Mouse (Mus musculus) intestine, postnatal 0 days (tissue): ENCODE results near the gene Tex36. TPM values are rescaled to one million over a fixed set of nuclear protein-coding genes. Genes with fewer than 3 reads are reported as not detected.

Experiments
- ATAC-seq: fragments of 200-750 bp; cut with Nextera tagmentation; 2 replicates; pipeline ENCODE4 v1.8.0; 2017; ENCODE audit warnings: mild to moderate bottlenecking, moderate TSS enrichment, moderate library complexity
- H3K27ac ChIP-seq: fragments of 300-500 bp; sonication (generic); 2 replicates; pipeline ENCODE4 v1.5.1; 2014; ENCODE audit warnings: mild to moderate bottlenecking, low read depth, low read length, moderate library complexity
- H3K27me3 ChIP-seq: fragments of 300-500 bp; sonication (generic); replicated peaks from 2 replicates; pipeline ENCODE4 v1.6.1; 2014; ENCODE audit warnings: low read length, mixed read lengths; ENCODE audit not compliant: control insufficient read depth, insufficient read depth
- H3K36me3 ChIP-seq: fragments of 300-500 bp; sonication (generic); 2 replicates; pipeline ENCODE4 v1.6.1; 2014; ENCODE audit warnings: mild to moderate bottlenecking, moderate library complexity; ENCODE audit not compliant: control insufficient read depth, insufficient read depth
- H3K4me1 ChIP-seq: fragments of 300-500 bp; sonication (generic); replicated peaks from 2 replicates; pipeline ENCODE4 v1.6.1; 2014; ENCODE audit warnings: antibody characterized with exemption, low read length, mixed read lengths; ENCODE audit not compliant: control insufficient read depth, insufficient read depth
- H3K4me2 ChIP-seq: fragments of 300-500 bp; sonication (generic); replicated peaks from 2 replicates; pipeline ENCODE4 v1.6.1; 2014; ENCODE audit warnings: low read depth, mild to moderate bottlenecking, moderate library complexity
- H3K4me3 ChIP-seq: fragments of 300-500 bp; sonication (generic); 2 replicates; pipeline ENCODE4 v1.5.1; 2014; ENCODE audit warnings: low read depth, low read length
- H3K9ac ChIP-seq: fragments of 300-500 bp; sonication (generic); 2 replicates; pipeline ENCODE4 v1.6.1; 2014; ENCODE audit warnings: mild to moderate bottlenecking, low read depth, low read length
- H3K9me3 ChIP-seq: fragments of 300-500 bp; sonication (generic); 2 replicates; pipeline ENCODE4 v1.6.1; 2016; ENCODE audit warnings: mixed run types; ENCODE audit not compliant: control insufficient read depth
- CTCF ChIP-seq: sonication (generic); IDR thresholded peaks from 2 replicates; pipeline ENCODE4 v1.5.1; 2016; ENCODE audit warnings: low read depth, mild to moderate bottlenecking, control low read depth, antibody characterized with exemption, moderate library complexity
- WGBS: fragments of 180-500 bp; shearing (Covaris S2); extraction: QIAGEN DNeasy Blood & Tissue Kit; methylation state at CpG from one replicate; pipeline ENCODE4 v1.1.7; 2014; 5-methylcytosine and 5-hydroxymethylcytosine counted together
- polyA plus RNA-seq: library from polyadenylated mRNA; unstranded; fragments of >200 nt; fragmentation: Nextera tagmentation; extraction: Ambion mirVana; gene quantifications from 2 replicates; pipeline ENCODE4 v1.2.1, GENCODE M21; 2015

Gene Tex36
- polyA plus RNA-seq, result not detected in 2 replicates

- Histone ChIP-seq H3K27me3 (no peaks in the 10 kb centered on the region), H3K9ac (no peak within 1 kb of the TSS), H3K36me3 (no peaks in the 10 kb centered on the region), H3K4me2 (no peak within 1 kb of the TSS), H3K9me3 (no peaks in the 10 kb centered on the region), H3K4me1 (no peaks in the 10 kb centered on the region), H3K27ac (no peak within 1 kb of the TSS), H3K4me3 (no peak within 1 kb of the TSS)
- 48% methylated on average over 2 of the region's 2 CpGs for WGBS
- TF ChIP-seq CTCF, result no peak
- no peak for ATAC-seq
These were observed at the start of gene Tex36 for GRCm38 (mm10) chr7:133602058-133602457. Gene Tex36 (minus strand): TSS chr7:133602158.

- no peak overlapping the region for H3K4me2 ChIP-seq
- H3K36me3 ChIP-seq, result peaks cover 76% of the 10 kb centered on the region
- H3K9ac ChIP-seq, result no peak overlapping the region
- no peak overlapping the region for H3K27ac ChIP-seq
- no peak for TF ChIP-seq CTCF
- no peaks in the 10 kb centered on the region for H3K27me3 ChIP-seq
- ATAC-seq, result no peak
- H3K9me3 ChIP-seq, result no peaks in the 10 kb centered on the region
- 96% methylated on average over 6 of the region's 6 CpGs for WGBS
- H3K4me1 ChIP-seq, result no peaks in the 10 kb centered on the region
- no peak overlapping the region for H3K4me3 ChIP-seq
These were observed 43.8 kb upstream of the Tex36 start for GRCm38 (mm10) chr7:133645716-133646115.

- Histone ChIP-seq H3K9me3 (no peaks in the 10 kb centered on the region), H3K9ac (no peak overlapping the region; the same call in 1 of the 2 replicates), H3K27me3 (no peaks in the 10 kb centered on the region), H3K27ac (no peak overlapping the region), H3K36me3 (peaks cover 30% of the 10 kb centered on the region), H3K4me1 (peaks cover 6% of the 10 kb centered on the region; the same call in 1 of the 2 replicates), H3K4me2 (peak overlapping the region; percentile 82), H3K4me3 (peak overlapping the region; percentile 97; the same call in 1 of the 2 replicates)
- no peak for ATAC-seq
- TF ChIP-seq CTCF, result no peak
- WGBS, result 90% methylated on average over 13 of the region's 13 CpGs
These were observed 36.9 kb upstream of the Tex36 start for GRCm38 (mm10) chr7:133638821-133639220.

- WGBS, result 5% methylated on average over 13 of the region's 13 CpGs
- Histone ChIP-seq H3K4me3 (peak overlapping the region; percentile 97), H3K9ac (peak overlapping the region; percentile 93), H3K4me1 (peaks cover 6% of the 10 kb centered on the region; the same call in 1 of the 2 replicates), H3K9me3 (no peaks in the 10 kb centered on the region), H3K36me3 (peaks cover 25% of the 10 kb centered on the region), H3K4me2 (peak overlapping the region; percentile 82), H3K27ac (peak overlapping the region; percentile 94; the same call in 1 of the 2 replicates), H3K27me3 (no peaks in the 10 kb centered on the region)
- ATAC-seq, result no peak
- no peak for TF ChIP-seq CTCF
These were observed 36.3 kb upstream of the Tex36 start for GRCm38 (mm10) chr7:133638306-133638705.

GRCm38 (mm10) chr7:133637361-133638305 lies 35.7 kb upstream of the Tex36 start, which contains the start of gene Edrf1:
Gene Edrf1 (plus strand): TSS chr7:133637543.
- Histone ChIP-seq H3K9me3 (no peaks in the 10 kb centered on the region), H3K4me3 (peak within 1 kb of the TSS; percentile 97), H3K4me2 (peak within 1 kb of the TSS; percentile 82), H3K9ac (peak within 1 kb of the TSS; percentile 93), H3K27me3 (no peaks in the 10 kb centered on the region), H3K36me3 (peaks cover 18% of the 10 kb centered on the region), H3K4me1 (peaks cover 6% of the 10 kb centered on the region; the same call in 1 of the 2 replicates), H3K27ac (peak within 1 kb of the TSS; percentile 94)
- ATAC-seq, result peak; percentile 97
- no peak; the same call in 1 of the 2 replicates for TF ChIP-seq CTCF
- under 1% methylated on average over 81 of the region's 81 CpGs for WGBS

GRCm38 (mm10) chr7:133636738-133637352 lies 34.9 kb upstream of the Tex36 start:
- peak overlapping the region; percentile 97 for H3K4me3 ChIP-seq
- H3K27ac ChIP-seq, result peak overlapping the region; percentile 94
- no peaks in the 10 kb centered on the region for H3K9me3 ChIP-seq
- H3K4me1 ChIP-seq, result peaks cover 6% of the 10 kb centered on the region; the same call in 1 of the 2 replicates
- peak; percentile 83 for TF ChIP-seq CTCF
- WGBS, result 3% methylated on average over 21 of the region's 21 CpGs
- H3K27me3 ChIP-seq, result no peaks in the 10 kb centered on the region
- ATAC-seq, result peak; percentile 39
- H3K9ac ChIP-seq, result peak overlapping the region; percentile 67
- peaks cover 11% of the 10 kb centered on the region for H3K36me3 ChIP-seq
- H3K4me2 ChIP-seq, result peak overlapping the region; percentile 82
